Mouse (Mus musculus) spleen, embryonic (tissue): ENCODE data around the gene Mcoln3.

Source experiments
- CTCF ChIA-PET: fragments of 350-600 bp; sonication (Branson Sonifier 250); formaldehyde crosslinking; loops from one replicate; lab custom pipeline; 2022; lab: Charles Lee

The Mcoln3 gene

GRCm38 (mm10) chr3:146162197-146162596 lies 44.9 kb downstream of the Mcoln3 start:
- CTCF ChIA-PET, result interaction anchor here (0.6 kb wide), 1 partner anchor 192 kb away, joined by 3 read pairs; no protein-coding TSS in a partner anchor

GRCm38 (mm10) chr3:146169356-146169755 lies 52.1 kb downstream of the Mcoln3 start:
- CTCF ChIA-PET, result interaction anchor here (0.6 kb wide), 1 partner anchor 37 kb away, joined by 7 read pairs; no protein-coding TSS in a partner anchor

GRCm38 (mm10) chr3:146173030-146173429 lies 55.8 kb downstream of the Mcoln3 start:
- CTCF ChIA-PET, result interaction anchor here (0.6 kb wide), 1 partner anchor 14 kb away, joined by 8 read pairs; no protein-coding TSS in a partner anchor

DNA sequence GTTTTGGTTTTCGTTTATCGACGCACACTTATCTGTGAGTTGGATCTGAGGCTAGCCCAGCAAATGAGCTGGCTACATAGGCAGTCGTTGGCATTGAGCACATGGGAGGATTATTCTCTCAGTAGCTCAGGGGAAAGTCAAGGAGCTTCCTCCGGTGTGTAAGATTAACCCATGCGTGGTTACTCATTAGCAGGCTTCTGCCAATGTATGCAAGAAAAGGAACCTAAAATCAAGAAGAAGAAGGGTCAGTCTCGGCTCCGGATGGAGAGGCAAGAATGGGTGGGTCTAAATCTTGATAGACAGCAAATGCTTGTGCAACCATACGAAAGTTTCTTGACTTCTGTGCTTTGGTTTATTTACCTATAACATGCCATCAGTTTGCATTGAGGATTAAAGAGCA lies 57.0 kb downstream of the Mcoln3 start:
- CTCF ChIA-PET, result no interaction called here

DNA sequence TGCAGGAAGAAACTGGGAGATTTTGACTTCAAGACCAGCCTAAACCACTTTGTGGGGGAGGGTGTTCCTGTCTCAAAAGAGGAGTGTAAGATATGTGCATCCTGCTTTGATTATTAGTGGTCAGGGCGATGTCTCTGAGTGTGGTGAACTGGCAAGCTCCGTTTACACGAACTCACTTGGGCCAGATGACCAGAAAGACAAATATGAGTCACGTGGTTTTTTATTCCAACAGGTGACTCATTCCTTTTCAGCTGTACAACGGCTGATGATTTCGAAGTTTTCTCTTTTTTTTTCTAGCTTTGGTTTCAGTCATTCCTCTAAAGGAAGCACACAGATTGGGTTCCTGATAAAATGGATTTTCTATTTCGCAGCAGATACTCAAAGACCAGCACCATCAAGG lies 60.0 kb downstream of the Mcoln3 start:
- CTCF ChIA-PET, result interaction anchor here (0.6 to 2.8 kb wide), 13 partner anchors 18 to 235 kb away, joined by 3 to 19 read pairs (median 3); no protein-coding TSS in a partner anchor

DNA sequence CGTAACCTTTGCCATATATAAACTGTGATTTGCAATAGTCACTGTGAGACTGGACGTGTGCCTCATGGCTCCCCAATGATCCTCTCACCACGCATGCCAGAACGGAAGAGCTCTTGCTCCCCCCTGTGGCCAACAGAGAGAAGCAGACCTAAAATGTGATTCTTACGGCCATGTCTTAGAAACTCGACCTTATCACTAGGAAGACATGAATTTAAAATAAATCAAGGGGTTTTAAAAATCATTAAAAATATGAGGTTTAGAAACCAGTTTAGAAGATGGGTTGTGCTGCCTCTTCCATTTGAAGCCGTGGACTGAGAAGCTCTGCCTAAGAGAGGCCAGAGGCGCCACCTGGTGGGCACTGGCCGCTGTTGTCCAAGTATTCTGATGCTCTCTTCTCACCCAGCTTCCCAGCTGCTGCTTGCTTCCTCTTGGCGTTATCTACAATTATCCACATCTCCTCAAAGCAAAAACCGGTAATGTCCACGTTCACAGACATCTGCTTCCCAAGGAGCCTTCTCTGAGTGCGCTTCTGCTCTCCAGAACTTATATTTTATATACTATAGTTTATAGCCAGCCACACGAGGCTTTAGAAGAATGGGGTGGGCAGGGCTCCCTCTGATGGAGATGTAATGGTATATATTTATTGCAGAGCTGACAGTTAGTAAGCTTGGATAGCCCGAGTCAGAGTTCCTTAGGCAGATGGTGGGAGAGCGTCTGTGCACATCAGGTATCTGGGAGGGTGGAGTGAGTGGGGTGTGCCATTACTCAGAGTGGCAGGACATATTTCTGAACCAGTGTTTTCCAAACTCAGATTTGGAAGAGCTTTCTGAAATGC lies 60.7 kb downstream of the Mcoln3 start:
- CTCF ChIA-PET, result interaction anchor here (0.6 to 2.8 kb wide), 11 partner anchors 18 to 236 kb away, joined by 3 to 19 read pairs (median 3); no protein-coding TSS in a partner anchor

GRCm38 (mm10) chr3:146180341-146180740 lies 63.1 kb downstream of the Mcoln3 start:
- CTCF ChIA-PET, result interaction anchor here (0.6 kb wide), 2 partner anchors 122 to 149 kb away, joined by 3 to 7 read pairs; no protein-coding TSS in a partner anchor

DNA sequence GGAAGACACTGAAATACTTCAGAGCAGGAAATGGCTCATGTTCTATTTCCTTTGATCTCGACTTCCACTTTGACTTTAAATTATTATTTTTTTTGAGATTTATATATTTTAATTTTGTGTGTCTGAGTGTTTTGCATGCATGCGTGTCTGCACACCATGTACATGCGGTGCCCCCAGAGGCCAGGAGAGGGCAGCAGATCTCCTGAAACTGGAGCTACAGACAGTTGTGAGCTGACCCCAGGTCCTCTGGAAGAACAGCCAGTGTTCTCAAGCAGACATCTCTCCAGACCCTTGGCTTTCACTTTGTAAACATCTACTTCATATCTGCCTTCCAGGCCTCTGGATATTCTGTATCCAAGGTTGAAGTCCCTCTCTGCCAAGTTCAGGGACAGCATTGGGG lies 63.7 kb downstream of the Mcoln3 start:
- CTCF ChIA-PET, result interaction anchor here (0.6 to 0.7 kb wide), 2 partner anchors 148 to 271 kb away, joined by 3 to 4 read pairs; no protein-coding TSS in a partner anchor

GRCm38 (mm10) chr3:146184992-146185657 lies 67.9 kb downstream of the Mcoln3 start:
- CTCF ChIA-PET, result interaction anchor here (0.6 to 1.0 kb wide), 5 partner anchors 29 to 459 kb away, joined by 3 to 5 read pairs (median 4); no protein-coding TSS in a partner anchor

DNA sequence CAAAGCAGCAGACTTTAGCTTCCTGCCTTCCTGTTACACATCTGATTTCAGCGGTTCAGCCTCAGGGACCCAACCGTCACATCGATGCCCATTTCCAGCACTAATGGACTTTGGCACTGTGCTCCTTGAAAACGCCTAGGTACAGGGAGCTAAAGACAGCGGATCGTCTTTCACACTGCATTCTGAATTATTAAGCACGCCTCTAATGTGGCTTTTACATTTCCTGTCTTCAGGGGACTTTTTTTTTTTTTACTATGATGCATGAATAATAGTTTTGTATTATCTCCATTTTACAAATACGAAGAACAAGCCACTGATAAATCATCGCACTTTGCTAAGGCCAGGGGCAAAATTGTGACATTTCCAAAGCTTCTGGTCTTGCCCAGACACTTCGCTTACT lies 68.8 kb downstream of the Mcoln3 start:
- CTCF ChIA-PET, result interaction anchor here (0.6 to 1.2 kb wide), 2 partner anchors 30 to 166 kb away, joined by 5 to 9 read pairs; no protein-coding TSS in a partner anchor

- CTCF ChIA-PET, result no interaction called here
Observed at GRCm38 (mm10) chr3:146189933-146190332, 72.7 kb downstream of the Mcoln3 start.
